Mouse (Mus musculus) heart, embryonic 10.5 days (tissue): ENCODE data around the gene Pacs2. TPM values are rescaled to one million over a fixed set of nuclear protein-coding genes. Genes with fewer than 3 reads are reported as not detected.

Source experiments
- DNase-seq: peaks from one replicate; pipeline ENCODE4 v3.0.0-alpha.2; 2017; ENCODE audit warnings: low spot score
- H3K27ac ChIP-seq: fragments of 300-500 bp; sonication (generic); 2 replicates; pipeline ENCODE4 v1.5.1; 2016; ENCODE audit warnings: mild to moderate bottlenecking
- H3K27me3 ChIP-seq: fragments of 300-500 bp; sonication (generic); 2 replicates; pipeline ENCODE4 v1.6.1; 2016; ENCODE audit warnings: mild to moderate bottlenecking; ENCODE audit not compliant: poor library complexity, insufficient read depth, severe bottlenecking
- H3K36me3 ChIP-seq: fragments of 300-500 bp; sonication (generic); 2 replicates; pipeline ENCODE4 v1.6.1; 2016; ENCODE audit warnings: mild to moderate bottlenecking, moderate library complexity
- H3K4me1 ChIP-seq: fragments of 300-500 bp; sonication (generic); 2 replicates; pipeline ENCODE4 v1.6.1; 2016; ENCODE audit warnings: mild to moderate bottlenecking
- H3K4me3 ChIP-seq: fragments of 300-500 bp; sonication (generic); 2 replicates; pipeline ENCODE4 v1.5.1; 2016; ENCODE audit warnings: mild to moderate bottlenecking, moderate library complexity
- H3K9me3 ChIP-seq: fragments of 300-500 bp; sonication (generic); 2 replicates; pipeline ENCODE4 v1.6.1; 2016; ENCODE audit warnings: mild to moderate bottlenecking, moderate library complexity
- WGBS: fragments of 180-500 bp; shearing (Covaris S2); methylation state at CpG from one replicate; pipeline ENCODE4 v1.1.7; 2016; 5-methylcytosine and 5-hydroxymethylcytosine counted together
- polyA plus RNA-seq: library from polyadenylated mRNA; unstranded; fragments of >200 nt; fragmentation: Nextera tagmentation; extraction: Ambion mirVana; gene quantifications from 2 replicates; pipeline ENCODE4 v1.2.1, GENCODE M21; 2016

Pacs2 gene
- polyA plus RNA-seq, 1 experiment from 2014 or later: 11.7 TPM

GRCm38 (mm10) chr12:113035093-113035492 is 20.8 kb downstream of the Pacs2 start:
- no peak for DNase-seq
- Histone ChIP-seq H3K9me3 (no peaks in the 10 kb centered on the region), H3K27ac (no peak overlapping the region), H3K4me1 (peaks cover 57% of the 10 kb centered on the region), H3K27me3 (no peaks in the 10 kb centered on the region), H3K4me3 (no peak overlapping the region), H3K36me3 (no peaks in the 10 kb centered on the region)
- 54% methylated on average over 2 of the region's 2 CpGs for WGBS

- DNase-seq: no peak
- Histone ChIP-seq H3K27ac (no peak overlapping the region), H3K4me3 (no peak overlapping the region), H3K27me3 (no peaks in the 10 kb centered on the region), H3K4me1 (peaks cover 47% of the 10 kb centered on the region), H3K9me3 (no peaks in the 10 kb centered on the region), H3K36me3 (no peaks in the 10 kb centered on the region)
- WGBS: 86% methylated on average over 4 of the region's 4 CpGs
Measured at GRCm38 (mm10) chr12:113036996-113037395, 22.7 kb downstream of the Pacs2 start.

GRCm38 (mm10) chr12:113038414-113038813 is 24.1 kb downstream of the Pacs2 start:
- H3K4me1 ChIP-seq: peaks cover 33% of the 10 kb centered on the region
- DNase-seq: no peak
- WGBS: 85% methylated on average over 4 of the region's 4 CpGs

GRCm38 (mm10) chr12:113041481-113042439 is 27.5 kb downstream of the Pacs2 start:
- peaks cover 10% of the 10 kb centered on the region for H3K36me3 ChIP-seq
- H3K27ac ChIP-seq: no peak overlapping the region
- peaks cover 10% of the 10 kb centered on the region for H3K4me1 ChIP-seq
- H3K4me3 ChIP-seq: no peak overlapping the region
- H3K27me3 ChIP-seq: no peaks in the 10 kb centered on the region
- DNase-seq: no peak
- WGBS: 67% methylated on average over 15 of the region's 15 CpGs
- no peaks in the 10 kb centered on the region for H3K9me3 ChIP-seq

More at GRCm38 (mm10) chr12:113038414-113038813, 24.1 kb downstream of the Pacs2 start:
- H3K27ac ChIP-seq: no peak overlapping the region
- no peak overlapping the region for H3K4me3 ChIP-seq
- no peaks in the 10 kb centered on the region for H3K9me3 ChIP-seq
- H3K27me3 ChIP-seq: no peaks in the 10 kb centered on the region
- H3K36me3 ChIP-seq: no peaks in the 10 kb centered on the region

- 56% methylated on average over 2 of the region's 2 CpGs for WGBS
- no peaks in the 10 kb centered on the region for H3K27me3 ChIP-seq
- no peaks in the 10 kb centered on the region for H3K9me3 ChIP-seq
Measured at GRCm38 (mm10) chr12:113042543-113042942, 28.2 kb downstream of the Pacs2 start.

GRCm38 (mm10) chr12:113044916-113045677 is 30.8 kb downstream of the Pacs2 start:
- Histone ChIP-seq H3K4me3 (no peak overlapping the region), H3K36me3 (peaks cover 26% of the 10 kb centered on the region), H3K4me1 (peaks cover 10% of the 10 kb centered on the region), H3K27me3 (no peaks in the 10 kb centered on the region), H3K9me3 (no peaks in the 10 kb centered on the region), H3K27ac (no peak overlapping the region)
- 83% methylated on average over 3 of the region's 3 CpGs for WGBS
- DNase-seq: no peak

More at GRCm38 (mm10) chr12:113042543-113042942, 28.2 kb downstream of the Pacs2 start:
- no peak overlapping the region for H3K27ac ChIP-seq
- peaks cover 17% of the 10 kb centered on the region for H3K36me3 ChIP-seq
- H3K4me1 ChIP-seq: peaks cover 10% of the 10 kb centered on the region
- DNase-seq: no peak
- no peak overlapping the region for H3K4me3 ChIP-seq

GRCm38 (mm10) chr12:113046861-113047260 is 32.6 kb downstream of the Pacs2 start:
- H3K4me3 ChIP-seq: no peak overlapping the region
- DNase-seq: no peak
- WGBS: 88% methylated on average over 15 of the region's 15 CpGs
- H3K9me3 ChIP-seq: no peaks in the 10 kb centered on the region
- H3K4me1 ChIP-seq: peaks cover 20% of the 10 kb centered on the region
- peaks cover 37% of the 10 kb centered on the region for H3K36me3 ChIP-seq
- H3K27ac ChIP-seq: no peak overlapping the region
- H3K27me3 ChIP-seq: no peaks in the 10 kb centered on the region

GRCm38 (mm10) chr12:113048103-113048502 is 33.8 kb downstream of the Pacs2 start:
- Histone ChIP-seq H3K36me3 (peaks cover 44% of the 10 kb centered on the region), H3K4me1 (peaks cover 25% of the 10 kb centered on the region), H3K27me3 (no peaks in the 10 kb centered on the region), H3K4me3 (no peak overlapping the region), H3K27ac (no peak overlapping the region), H3K9me3 (no peaks in the 10 kb centered on the region)
- DNase-seq: no peak
- WGBS: 86% methylated on average over 5 of the region's 5 CpGs

- peaks cover 51% of the 10 kb centered on the region for H3K36me3 ChIP-seq
- 86% methylated on average over 9 of the region's 9 CpGs for WGBS
- no peak overlapping the region for H3K4me3 ChIP-seq
Measured at GRCm38 (mm10) chr12:113049836-113050235, 35.5 kb downstream of the Pacs2 start.

GRCm38 (mm10) chr12:113050671-113051070 is 36.4 kb downstream of the Pacs2 start:
- Histone ChIP-seq H3K27ac (0 out of 2 replicates have a peak overlapping the region, but pooled peaks have one; percentile 79), H3K27me3 (no peaks in the 10 kb centered on the region), H3K4me3 (no peak overlapping the region), H3K36me3 (peaks cover 53% of the 10 kb centered on the region), H3K9me3 (no peaks in the 10 kb centered on the region), H3K4me1 (peaks cover 25% of the 10 kb centered on the region)
- DNase-seq: no peak
- WGBS: 91% methylated on average over 12 of the region's 12 CpGs

More at GRCm38 (mm10) chr12:113049836-113050235, 35.5 kb downstream of the Pacs2 start:
- no peak overlapping the region for H3K27ac ChIP-seq
- H3K4me1 ChIP-seq: peaks cover 25% of the 10 kb centered on the region
- DNase-seq: no peak
- no peaks in the 10 kb centered on the region for H3K9me3 ChIP-seq
- no peaks in the 10 kb centered on the region for H3K27me3 ChIP-seq

GRCm38 (mm10) chr12:113051628-113052403 is 37.5 kb downstream of the Pacs2 start:
- Histone ChIP-seq H3K27ac (peak overlapping the region; percentile 79), H3K4me1 (peaks cover 25% of the 10 kb centered on the region), H3K9me3 (no peaks in the 10 kb centered on the region), H3K27me3 (no peaks in the 10 kb centered on the region), H3K4me3 (no peak overlapping the region), H3K36me3 (peaks cover 50% of the 10 kb centered on the region)
- 39% methylated on average over 9 of the region's 9 CpGs for WGBS
- no peak for DNase-seq

- DNase-seq: no peak
- Histone ChIP-seq H3K27ac (no peak overlapping the region), H3K27me3 (no peaks in the 10 kb centered on the region), H3K4me3 (no peak overlapping the region), H3K4me1 (peaks cover 13% of the 10 kb centered on the region), H3K36me3 (peaks cover 65% of the 10 kb centered on the region), H3K9me3 (no peaks in the 10 kb centered on the region)
- WGBS: 70% methylated on average over 8 of the region's 8 CpGs
Measured at GRCm38 (mm10) chr12:113056089-113056488, 41.8 kb downstream of the Pacs2 start.
